ENCODE assay signal across 8 mouse cellular contexts in the genomic region with DNA sequence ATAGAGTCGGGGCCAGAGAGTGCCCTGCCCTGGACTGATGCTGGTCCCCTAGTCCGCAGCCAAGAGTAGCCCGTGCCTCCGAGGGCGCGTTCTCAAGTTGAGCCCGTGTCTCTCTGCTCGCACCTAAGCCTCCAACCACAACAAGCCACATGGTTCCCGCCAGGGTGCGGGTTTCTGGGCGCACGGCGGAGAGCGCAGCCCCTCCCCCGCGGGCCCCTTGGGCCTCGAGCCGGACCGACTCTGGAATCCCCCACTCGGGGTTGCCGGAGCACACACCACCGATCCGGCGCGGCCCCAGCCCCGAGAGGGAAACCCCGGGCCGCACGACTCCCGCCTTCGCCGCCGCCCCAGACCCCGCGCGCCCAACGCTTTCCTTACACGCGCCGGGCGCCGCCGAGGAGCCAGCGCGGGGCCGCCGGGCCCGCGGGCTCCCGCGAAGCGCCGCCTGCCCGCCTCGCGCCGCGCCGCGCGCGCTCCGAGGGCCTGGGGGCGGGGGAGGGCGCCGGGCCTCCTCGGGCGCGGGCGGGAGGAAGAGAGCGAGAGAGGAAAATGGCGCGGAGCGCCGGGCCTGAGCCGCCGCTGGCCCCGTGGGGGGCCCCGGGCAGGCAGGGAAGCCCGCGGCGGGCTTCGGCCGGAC. TPM values are rescaled to one million over a fixed set of nuclear protein-coding genes. Genes with fewer than 3 reads are reported as not detected.
DNase-seq lines count a peak whose midpoint lies in the region; ATAC-seq and TF ChIP-seq lines count a peak whose summit lies in the region.

No protein-coding gene starts in this region.

- TF ChIP-seq EP300 in CH12.LX (IDR thresholded peaks at IDR 0.05; ENCODE audit: low read length), result no peak

- dilution Hi-C loops in CH12.LX (cut with MboI; ENCODE audit: extremely low pct_ligation_motif_present, extremely low pct_unique_long_range_greater_than_20kb, low sequenced_read_pairs), result no loop called here

- TF ChIP-seq RAD21 in CH12.LX (IDR thresholded peaks at IDR 0.05; ENCODE audit: low read depth, low read length), result no peak

- peak; percentile 48 for ATAC-seq in erythroid progenitor cell, adult 5-6 weeks (replicated peaks; ENCODE audit: low FRiP score, poor library complexity, severe bottlenecking)
- ATAC-seq in heart, embryonic 15.5 days (replicated peaks; ENCODE audit: insufficient number of reproducible peaks, insufficient read depth, low FRiP score, low read depth), result peak; percentile 82
- ATAC-seq in neural tube, embryonic 13.5 days (ENCODE audit: low read depth), result peak; percentile 80

- TF ChIP-seq CTCF in CH12.LX (conservative IDR thresholded peaks at IDR 0.05 in 1 of 2, IDR thresholded peaks at IDR 0.05 in 1 of 2; ENCODE audit: low read depth in 2 of 2, low read length in 2 of 2), result no peak
- TF ChIP-seq CTCF in brain, embryonic 14.5 days (IDR thresholded peaks at IDR 0.05; ENCODE audit: borderline replicate concordance, extremely low read depth, insufficient read depth, insufficient read length), result no peak

- no peaks in the 10 kb centered on the region for H3K27me3 ChIP-seq in CH12.LX (replicated peaks)
- H3K27me3 ChIP-seq in heart, embryonic 15.5 days, result no peaks in the 10 kb centered on the region
- H3K27me3 ChIP-seq in neural tube, embryonic 13.5 days, result no peaks in the 10 kb centered on the region

- peak overlapping the region; percentile 82 to 96 (median 84) for H3K4me3 ChIP-seq in CH12.LX (replicated peaks in 1 of 3; ENCODE audit: low read depth in 2 of 3, low read length in 2 of 3, poor library complexity in 1 of 3)
- peak overlapping the region; percentile 83 for H3K4me3 ChIP-seq in heart, embryonic 15.5 days
- peak overlapping the region; percentile 91 for H3K4me3 ChIP-seq in neural tube, embryonic 13.5 days

- H3K9ac ChIP-seq in CH12.LX (ENCODE audit: insufficient read depth, low read depth), result peak overlapping the region; percentile 97
- H3K9ac ChIP-seq in heart, embryonic 15.5 days, result peak overlapping the region; percentile 98
- H3K9ac ChIP-seq in neural tube, embryonic 13.5 days, result peak overlapping the region; percentile 94

- under 1% methylated on average over 75 of the region's 84 CpGs for WGBS in heart, embryonic 15.5 days
- WGBS in neural tube, embryonic 13.5 days, result under 1% methylated on average over 73 of the region's 84 CpGs

- peaks cover 50% of the 10 kb centered on the region for H3K79me2 ChIP-seq in CH12.LX (replicated peaks; ENCODE audit: control insufficient read depth, extremely low read depth, insufficient read depth, poor library complexity, severe bottlenecking)

- DNase-seq in CH12.LX (ENCODE audit: extremely low read depth), result peak; percentile 56
- DNase-seq in brain, embryonic 14.5 days (ENCODE audit: low read depth), result peak; percentile 83
- peak; percentile 83 for DNase-seq in kidney, postnatal 14 days
- peak; percentile 55 to 57 for DNase-seq in lung, adult 18-20 months
- peak; percentile 82 for DNase-seq in testis, postnatal 10 days (ENCODE audit: low spot score)

- no peaks in the 10 kb centered on the region for H3K9me3 ChIP-seq in CH12.LX (replicated peaks; ENCODE audit: low read length)
- H3K9me3 ChIP-seq in heart, embryonic 15.5 days (replicated peaks), result no peaks in the 10 kb centered on the region
- H3K9me3 ChIP-seq in neural tube, embryonic 13.5 days, result no peaks in the 10 kb centered on the region

- no peak; the same call in 1 of the 2 replicates for TF ChIP-seq POLR2A in CH12.LX (IDR thresholded peaks at IDR 0.05; ENCODE audit: low read depth, low read length)
- TF ChIP-seq POLR2A in brain, embryonic 14.5 days (IDR thresholded peaks at IDR 0.05; ENCODE audit: borderline replicate concordance, extremely low read depth, insufficient read depth, insufficient read length, poor library complexity, severe bottlenecking), result no peak

- in situ Hi-C loops in CH12.LX (cut with MboI; ENCODE audit: low pct_ligation_motif_present, low pct_unique_long_range_greater_than_20kb, low sequenced_read_pairs), result no loop called here

- H3K36me3 ChIP-seq in CH12.LX (replicated peaks in 1 of 2; ENCODE audit: control insufficient read depth in 1 of 2, insufficient read depth in 1 of 2, low read length in 1 of 2), result peaks cover 23 to 35% of the 10 kb centered on the region in 2 experiments
- peaks cover 28% of the 10 kb centered on the region for H3K36me3 ChIP-seq in heart, embryonic 15.5 days
- H3K36me3 ChIP-seq in neural tube, embryonic 13.5 days, result peaks cover 33% of the 10 kb centered on the region

- H3K4me2 ChIP-seq in CH12.LX (ENCODE audit: insufficient read depth, low read depth, poor library complexity, severe bottlenecking), result peak overlapping the region; percentile 97; the same call in 1 of the 2 replicates
- H3K4me2 ChIP-seq in heart, embryonic 15.5 days, result peak overlapping the region; percentile 78
- peak overlapping the region; percentile 73 for H3K4me2 ChIP-seq in neural tube, embryonic 13.5 days

- peaks cover 9 to 48% of the 10 kb centered on the region in 2 experiments; a peak in 3 of 4 replicates for H3K4me1 ChIP-seq in CH12.LX (ENCODE audit: control insufficient read depth in 1 of 2, insufficient read depth in 2 of 2)
- H3K4me1 ChIP-seq in heart, embryonic 15.5 days (replicated peaks), result peaks cover 20% of the 10 kb centered on the region
- H3K4me1 ChIP-seq in neural tube, embryonic 13.5 days (replicated peaks), result peaks cover 21% of the 10 kb centered on the region

- peak overlapping the region; percentile 94 for H3K27ac ChIP-seq in CH12.LX (ENCODE audit: insufficient read depth, low read depth)
- H3K27ac ChIP-seq in heart, embryonic 15.5 days, result peak overlapping the region; percentile 100
- peak overlapping the region; percentile 99 for H3K27ac ChIP-seq in neural tube, embryonic 13.5 days (replicated peaks)

TF ChIP-seq in CH12.LX, 34 proteins besides CTCF, POLR2A, EP300 and RAD21 (continues in another document):
- TF ChIP-seq NRF1 (IDR thresholded peaks at IDR 0.05; ENCODE audit: low read depth, low read length) (no peak; the same call in 1 of the 2 replicates), ZC3H11A (IDR thresholded peaks at IDR 0.05; ENCODE audit: low read depth, low read length) (no peak), CHD1 (IDR thresholded peaks at IDR 0.05; ENCODE audit: low read depth, low read length) (no peak; the same call in 1 of the 2 replicates), CHD2 (IDR thresholded peaks at IDR 0.05; ENCODE audit: low read length) (peak; percentile 79), SMC3 (IDR thresholded peaks at IDR 0.05; ENCODE audit: low read depth, low read length) (no peak), MAFK (IDR thresholded peaks at IDR 0.05; ENCODE audit: insufficient replicate concordance, low read length) (no peak), USF1 (IDR thresholded peaks at IDR 0.05; ENCODE audit: low read depth, low read length) (no peak), USF2 (conservative IDR thresholded peaks at IDR 0.05; ENCODE audit: low read depth, low read length) (no peak), TBP (conservative IDR thresholded peaks at IDR 0.05; ENCODE audit: low read depth, low read length) (no peak), HCFC1 (IDR thresholded peaks at IDR 0.05; ENCODE audit: low read depth, low read length) (peak; percentile 43; the same call in 1 of the 2 replicates), RCOR1 (conservative IDR thresholded peaks at IDR 0.05; ENCODE audit: low read depth, low read length) (no peak), GABPA (IDR thresholded peaks at IDR 0.05; ENCODE audit: insufficient replicate concordance, low read depth, low read length) (no peak)

RNA-seq across cellular contexts. Expression of gene Sumo2, which starts 0.6 kb away (rescaled TPM):
- total RNA-seq in CH12.LX (2012; rRNA removed), result 480 and 623 TPM in 2 replicates
- 1,752 and 1,801 TPM in 2 replicates for total RNA-seq in CH12.LX (2014; rRNA removed)
- polyA plus RNA-seq in CH12.LX (2012; ENCODE audit: insufficient read length, low read depth), result 960 and 1,020 TPM in 2 replicates
- 702 and 773 TPM in 2 replicates for polyA plus RNA-seq in brain, embryonic 14.5 days (2012; rRNA removed)
- total RNA-seq in erythroid progenitor cell, adult 5-6 weeks (2015; ENCODE audit: low replicate concordance), result 450 and 609 TPM in 2 replicates
- total RNA-seq in erythroid progenitor cell, adult 5-6 weeks (2017; ENCODE audit: low replicate concordance), result 286 and 389 TPM in 2 replicates
- 566 and 571 TPM in 2 replicates for polyA plus RNA-seq in heart, embryonic 15.5 days (2015; fragmentation: Nextera tagmentation; extraction: Ambion mirVana)
- 1,158 and 1,175 TPM in 2 replicates for polyA plus RNA-seq in neural tube, embryonic 13.5 days (2015; fragmentation: Nextera tagmentation; extraction: Ambion mirVana)

RNA-seq across cellular contexts. Expression of gene Jpt1, which starts 21.3 kb away (rescaled TPM):
- total RNA-seq in CH12.LX (2012; rRNA removed) (294 and 358 TPM in 2 replicates), CH12.LX (2014; rRNA removed) (439 and 448 TPM in 2 replicates)
- 432 and 479 TPM in 2 replicates for polyA plus RNA-seq in CH12.LX (2012; ENCODE audit: insufficient read length, low read depth)
- 1,229 and 1,645 TPM in 2 replicates for polyA plus RNA-seq in brain, embryonic 14.5 days (2012; rRNA removed)
- total RNA-seq in erythroid progenitor cell, adult 5-6 weeks (2015; ENCODE audit: low replicate concordance), result 168 and 177 TPM in 2 replicates
- total RNA-seq in erythroid progenitor cell, adult 5-6 weeks (2017; ENCODE audit: low replicate concordance), result 225 and 235 TPM in 2 replicates
- polyA plus RNA-seq in heart, embryonic 15.5 days (2015; fragmentation: Nextera tagmentation; extraction: Ambion mirVana), result 480 and 515 TPM in 2 replicates
- 1,262 and 1,276 TPM in 2 replicates for polyA plus RNA-seq in neural tube, embryonic 13.5 days (2015; fragmentation: Nextera tagmentation; extraction: Ambion mirVana)

RNA-seq across cellular contexts. Expression of gene Nup85, which starts 28.7 kb away (rescaled TPM):
- total RNA-seq in CH12.LX (2012; rRNA removed) (290 and 340 TPM in 2 replicates), CH12.LX (2014; rRNA removed) (282 and 305 TPM in 2 replicates)
- polyA plus RNA-seq in CH12.LX (2012; ENCODE audit: insufficient read length, low read depth), result 326 and 368 TPM in 2 replicates
- 105 and 168 TPM in 2 replicates for polyA plus RNA-seq in brain, embryonic 14.5 days (2012; rRNA removed)
- 78.9 and 133 TPM in 2 replicates for total RNA-seq in erythroid progenitor cell, adult 5-6 weeks (2015; ENCODE audit: low replicate concordance)
- 141 and 174 TPM in 2 replicates for total RNA-seq in erythroid progenitor cell, adult 5-6 weeks (2017; ENCODE audit: low replicate concordance)
- polyA plus RNA-seq in heart, embryonic 15.5 days (2015; fragmentation: Nextera tagmentation; extraction: Ambion mirVana), result 80.8 and 105 TPM in 2 replicates
- polyA plus RNA-seq in neural tube, embryonic 13.5 days (2015; fragmentation: Nextera tagmentation; extraction: Ambion mirVana), result 99.8 and 119 TPM in 2 replicates

RNA-seq across cellular contexts. Expression of gene Nt5c, which starts 43.9 kb away (rescaled TPM):
- total RNA-seq in CH12.LX (2012; rRNA removed) (151 and 154 TPM in 2 replicates), CH12.LX (2014; rRNA removed) (59.8 and 65.3 TPM in 2 replicates)
- 175 and 190 TPM in 2 replicates for polyA plus RNA-seq in CH12.LX (2012; ENCODE audit: insufficient read length, low read depth)
- 67.9 and 84.3 TPM in 2 replicates for polyA plus RNA-seq in brain, embryonic 14.5 days (2012; rRNA removed)
- 13.0 and 22.3 TPM in 2 replicates for total RNA-seq in erythroid progenitor cell, adult 5-6 weeks (2015; ENCODE audit: low replicate concordance)
- 9.8 and 37.2 TPM in 2 replicates for total RNA-seq in erythroid progenitor cell, adult 5-6 weeks (2017; ENCODE audit: low replicate concordance)
- 49.6 and 62.1 TPM in 2 replicates for polyA plus RNA-seq in heart, embryonic 15.5 days (2015; fragmentation: Nextera tagmentation; extraction: Ambion mirVana)
- polyA plus RNA-seq in neural tube, embryonic 13.5 days (2015; fragmentation: Nextera tagmentation; extraction: Ambion mirVana), result 95.6 and 96.7 TPM in 2 replicates

Comparison
In these comparisons a context has a peak if more than half of its experiments do, and no peak if none do; other contexts are left out.
1. Peak in every context shown above with its lines: DNase-seq, ATAC-seq, H3K4me3 ChIP-seq and H3K27ac ChIP-seq.